Mouse (Mus musculus): ENCODE results near the gene Ttyh3.

Gene Ttyh3

DNA sequence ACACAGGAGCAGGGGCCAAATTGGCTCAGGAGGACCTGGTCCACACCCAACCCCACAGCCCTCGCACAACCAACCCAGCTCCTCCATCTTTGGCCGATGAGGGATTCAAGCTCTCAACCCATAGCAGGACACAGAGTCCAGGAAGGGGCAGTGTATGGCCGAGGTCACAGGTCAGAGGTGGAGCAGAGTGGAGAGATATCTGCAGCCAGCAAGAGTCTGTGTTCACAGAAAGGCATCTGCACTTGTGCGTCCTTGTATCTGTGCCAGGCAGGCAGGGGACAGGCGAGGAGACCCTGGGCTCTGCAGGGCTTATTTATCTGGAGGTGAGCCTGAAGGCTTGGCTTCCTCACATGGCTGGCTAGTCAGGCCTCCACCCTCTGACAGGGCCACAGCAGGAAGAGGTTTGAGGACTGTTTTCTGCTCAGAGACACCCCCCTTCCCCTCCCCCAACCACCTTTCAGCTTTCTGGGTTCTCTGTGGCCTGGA lies 73.4 kb downstream of the Ttyh3 start:
- no peak for DNase-seq (ENCODE audit: low read depth, low spot score)

DNA sequence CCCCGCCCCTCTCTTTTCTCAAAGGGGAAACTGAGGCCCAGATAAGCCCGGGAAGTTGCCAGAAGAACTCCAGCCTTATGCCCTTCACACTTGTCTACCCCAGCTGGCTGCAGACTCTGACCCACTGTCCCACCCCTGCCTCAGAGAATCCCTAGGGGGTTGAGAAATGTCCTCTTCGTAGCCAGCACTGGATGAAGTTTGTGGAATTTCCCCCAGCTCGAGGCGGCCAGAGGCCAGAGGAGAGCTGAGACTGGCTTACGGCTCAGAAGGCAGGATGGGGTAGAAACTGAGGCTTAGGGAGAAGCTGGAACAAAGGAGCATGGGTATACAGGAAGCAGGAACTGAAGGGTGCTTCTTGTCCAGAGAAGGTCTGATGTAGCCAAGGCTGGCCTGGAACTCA lies 76.2 kb downstream of the Ttyh3 start:
- DNase-seq (ENCODE audit: low read depth, low spot score): no peak

DNA sequence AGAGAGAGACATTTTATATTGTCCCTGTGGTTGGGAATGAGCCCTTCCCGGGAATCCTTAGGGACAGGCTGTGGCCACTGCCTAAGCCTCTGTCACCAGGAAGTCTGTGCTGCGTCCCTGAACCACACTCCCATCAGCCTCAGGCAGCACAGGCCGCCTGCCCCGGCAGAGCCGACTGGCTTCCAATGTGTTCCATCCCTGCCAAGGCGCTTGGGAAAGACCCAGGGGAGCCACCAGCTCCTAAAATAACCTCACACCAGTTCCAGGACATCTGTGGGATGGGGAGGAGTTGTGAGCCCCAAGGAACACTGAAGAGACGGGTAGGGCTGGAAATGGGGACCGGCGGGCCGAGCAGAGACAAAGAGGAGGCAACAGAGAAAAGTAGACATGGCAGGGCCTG lies 77.2 kb downstream of the Ttyh3 start:
- DNase-seq (ENCODE audit: low read depth, low spot score): no peak

DNA sequence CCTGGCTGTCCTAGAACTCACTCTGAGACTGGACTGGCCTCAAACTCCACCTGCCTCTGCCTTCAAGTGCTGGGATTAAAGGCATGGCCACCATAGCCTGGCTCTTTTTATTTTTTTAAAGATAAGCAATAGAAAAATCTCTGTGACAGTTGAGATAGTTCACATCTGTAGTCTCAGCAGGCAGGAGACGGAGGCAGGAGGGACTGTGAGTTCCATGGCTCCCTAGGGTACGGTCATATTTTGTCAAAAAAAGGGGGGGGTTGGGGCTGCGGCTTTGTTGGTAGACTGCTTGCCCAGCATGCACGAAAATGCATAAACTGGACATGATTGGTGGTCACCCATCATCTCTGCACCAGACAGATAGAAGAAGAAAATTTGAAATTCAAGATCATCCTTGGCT lies 77.6 kb downstream of the Ttyh3 start:
- no peak for DNase-seq (ENCODE audit: low read depth, low spot score)
